ENCODE assay signal across 10 mouse cellular contexts in genomic region chr8:122678896-122679210, GRCm38 (mm10). TPM values are rescaled to one million over a fixed set of nuclear protein-coding genes. Genes with fewer than 3 reads are reported as not detected.
DNase-seq lines count a peak whose midpoint lies in the region; ATAC-seq and TF ChIP-seq lines count a peak whose summit lies in the region.
"Had no signal": no experiment of that assay in that cellular context is flagged by ENCODE, and none has a peak within 500 bp of the region (broad histone marks: within the 10 kb centered on the region; RNA-seq: fewer than 3 reads in every experiment).

No protein-coding gene starts in this region.

- peak overlapping the region; percentile 67 for H3K4me3 ChIP-seq in lung, embryonic 14.5 days (ENCODE audit: low read depth, low read length)
- peak overlapping the region; percentile 71 for H3K4me3 ChIP-seq in forebrain, embryonic 10.5 days
- peak overlapping the region; percentile 80 for H3K4me3 ChIP-seq in limb, embryonic 12.5 days (replicated peaks)
- H3K4me3 ChIP-seq in neural tube, embryonic 15.5 days (replicated peaks), result peak overlapping the region; percentile 85

- H3K27me3 ChIP-seq in lung, embryonic 14.5 days (ENCODE audit: insufficient read depth, low read length), result peaks cover 75% of the 10 kb centered on the region
- H3K27me3 ChIP-seq in forebrain, embryonic 10.5 days (ENCODE audit: poor library complexity, severe bottlenecking), result peaks cover 91% of the 10 kb centered on the region
- peaks cover 68% of the 10 kb centered on the region for H3K27me3 ChIP-seq in limb, embryonic 12.5 days
- H3K27me3 ChIP-seq in neural tube, embryonic 15.5 days (replicated peaks), result 0 out of 2 replicates have a peak, but pooled peaks cover 6% of the 10 kb centered on the region

- no peaks in the 10 kb centered on the region for H3K36me3 ChIP-seq in lung, embryonic 14.5 days (ENCODE audit: insufficient read depth)
- H3K36me3 ChIP-seq in forebrain, embryonic 10.5 days (replicated peaks), result no peaks in the 10 kb centered on the region
- H3K36me3 ChIP-seq in limb, embryonic 12.5 days, result no peaks in the 10 kb centered on the region
- H3K36me3 ChIP-seq in neural tube, embryonic 15.5 days, result no peaks in the 10 kb centered on the region

- peaks cover 3% of the 10 kb centered on the region; the same call in 1 of the 2 replicates for H3K4me1 ChIP-seq in lung, embryonic 14.5 days (ENCODE audit: insufficient read depth)
- peaks cover 60% of the 10 kb centered on the region for H3K4me1 ChIP-seq in forebrain, embryonic 10.5 days
- peaks cover 45% of the 10 kb centered on the region for H3K4me1 ChIP-seq in limb, embryonic 12.5 days (replicated peaks)
- H3K4me1 ChIP-seq in neural tube, embryonic 15.5 days, result peaks cover 59% of the 10 kb centered on the region

- peak overlapping the region; percentile 53 for H3K9ac ChIP-seq in lung, embryonic 14.5 days
- no peak overlapping the region; the same call in 1 of the 2 replicates for H3K9ac ChIP-seq in limb, embryonic 12.5 days (replicated peaks)
- peak overlapping the region; percentile 91 for H3K9ac ChIP-seq in neural tube, embryonic 15.5 days (replicated peaks)

- no peak for TF ChIP-seq CTCF in lung, embryonic 14.5 days (IDR thresholded peaks at IDR 0.05; ENCODE audit: low read depth)

- H3K4me2 ChIP-seq in lung, embryonic 14.5 days, result peak overlapping the region; percentile 98
- peak overlapping the region; percentile 99 for H3K4me2 ChIP-seq in limb, embryonic 12.5 days
- peak overlapping the region; percentile 82 for H3K4me2 ChIP-seq in neural tube, embryonic 15.5 days

- 1% methylated on average over 14 of the region's 14 CpGs for WGBS in lung, embryonic 14.5 days
- under 1% methylated on average over 14 of the region's 14 CpGs for WGBS in forebrain, embryonic 10.5 days
- 0% methylated on average over 14 of the region's 14 CpGs for WGBS in limb, embryonic 12.5 days
- WGBS in neural tube, embryonic 15.5 days, result 3% methylated on average over 14 of the region's 14 CpGs

- no peak overlapping the region for H3K27ac ChIP-seq in lung, embryonic 14.5 days (ENCODE audit: low read depth)
- H3K27ac ChIP-seq in forebrain, embryonic 10.5 days, result peak overlapping the region; percentile 85
- no peak overlapping the region for H3K27ac ChIP-seq in limb, embryonic 12.5 days
- peak overlapping the region; percentile 97 for H3K27ac ChIP-seq in neural tube, embryonic 15.5 days (replicated peaks)

- no peaks in the 10 kb centered on the region for H3K9me3 ChIP-seq in lung, embryonic 14.5 days (ENCODE audit: low read depth, low read length)
- H3K9me3 ChIP-seq in forebrain, embryonic 10.5 days, result no peaks in the 10 kb centered on the region
- H3K9me3 ChIP-seq in limb, embryonic 12.5 days, result no peaks in the 10 kb centered on the region
- H3K9me3 ChIP-seq in neural tube, embryonic 15.5 days (replicated peaks), result no peaks in the 10 kb centered on the region

- peak; percentile 84 for DNase-seq in lung, embryonic 14.5 days
- no peak for DNase-seq in lung, postnatal 25 days (ENCODE audit: low spot score)
- DNase-seq in forebrain, embryonic 10.5 days (ENCODE audit: extremely low spot score, low spot score), result no peak
- DNase-seq in gastrocnemius, postnatal 4 days (ENCODE audit: low spot score in 2 of 2), result no peak

- ATAC-seq in lung, embryonic 14.5 days (ENCODE audit: insufficient read depth), result peak; percentile 22; the same call in 1 of the 2 replicates
- ATAC-seq in limb, embryonic 12.5 days (ENCODE audit: insufficient number of reproducible peaks, insufficient read depth, low FRiP score, low TSS enrichment, low read depth), result no peak
- no peak; the same call in 1 of the 2 replicates for ATAC-seq in neural tube, embryonic 15.5 days (ENCODE audit: low FRiP score)
- ATAC-seq in inflammation-experienced regulatory T-cells, adult 6 months, result no peak
- ATAC-seq in cerebellum, adult (ENCODE audit: insufficient number of reproducible peaks, low FRiP score, low TSS enrichment), result no peak

RNA-seq across cellular contexts. Expression of gene Cbfa2t3, which starts 20.1 kb away (rescaled TPM):
- polyA plus RNA-seq in lung, embryonic 14.5 days (2014; fragmentation: Nextera tagmentation; extraction: Ambion mirVana), result 4.7 and 5.7 TPM in 2 replicates
- polyA plus RNA-seq in forebrain, embryonic 10.5 days (2016; fragmentation: Nextera tagmentation; extraction: Ambion mirVana), result 1.6 and 2.4 TPM in 2 replicates
- 2.8 and 3.3 TPM in 2 replicates for polyA plus RNA-seq in limb, embryonic 12.5 days (2016; fragmentation: Nextera tagmentation; extraction: Ambion mirVana)
- polyA plus RNA-seq in neural tube, embryonic 15.5 days (2015; fragmentation: Nextera tagmentation; extraction: Ambion mirVana), result 14.4 and 16.8 TPM in 2 replicates
- total RNA-seq in gastrocnemius, postnatal 4 days (2021), result 10 to 100 TPM; 18.9 TPM
- under 1 TPM; 0.31 to 0.54 (median 0.52) TPM for polyA plus RNA-seq in inflammation-experienced regulatory T-cells, adult 6 months (2017; shearing (Covaris generic))

RNA-seq across cellular contexts. Expression of gene Pabpn1l, which starts 56.3 kb away (rescaled TPM):
- polyA plus RNA-seq in lung, embryonic 14.5 days (2014; fragmentation: Nextera tagmentation; extraction: Ambion mirVana), result not detected in 2 replicates
- not detected in 2 replicates for polyA plus RNA-seq in forebrain, embryonic 10.5 days (2016; fragmentation: Nextera tagmentation; extraction: Ambion mirVana)
- not detected in 2 replicates for polyA plus RNA-seq in limb, embryonic 12.5 days (2016; fragmentation: Nextera tagmentation; extraction: Ambion mirVana)
- polyA plus RNA-seq in neural tube, embryonic 15.5 days (2015; fragmentation: Nextera tagmentation; extraction: Ambion mirVana), result 0.14 TPM in 1 of 2 replicates, not detected in the other
- not detected for total RNA-seq in gastrocnemius, postnatal 4 days (2021)
- not detected for polyA plus RNA-seq in inflammation-experienced regulatory T-cells, adult 6 months (2017; shearing (Covaris generic))
- total RNA-seq: adrenal gland, adult 2 months; heart, postnatal 10 days had no signal
- polyA plus RNA-seq: adrenal gland, adult 2 months had no signal

Comparison
In these comparisons a context has a peak if more than half of its experiments do, and no peak if none do; other contexts are left out.
1. H3K27ac ChIP-seq: peak in forebrain, embryonic 10.5 days (single experiment) and neural tube, embryonic 15.5 days (single experiment); none in lung, embryonic 14.5 days (single experiment) and limb, embryonic 12.5 days (single experiment).
2. Peak in every context shown above with its lines, with median percentiles within 50 percentile points of each other: H3K4me2 ChIP-seq and H3K4me3 ChIP-seq.